Mouse (Mus musculus) intestine, embryonic 14.5 days (tissue): Measurements from ENCODE around the gene Aldh1a3. TPM values are rescaled to one million over a fixed set of nuclear protein-coding genes. Genes with fewer than 3 reads are reported as not detected.

ENCODE experiments used
- ATAC-seq: fragments of 200-750 bp; cut with Nextera tagmentation; replicated peaks from 2 replicates; pipeline ENCODE4 v1.8.0; 2017; ENCODE audit warnings: low read depth, moderate number of reproducible peaks, moderate TSS enrichment, moderate library complexity; ENCODE audit not compliant: low FRiP score, low TSS enrichment
- DNase-seq: peaks from one replicate; pipeline ENCODE4 v3.0.0-alpha.2; 2018; ENCODE audit warnings: low spot score
- H3K27ac ChIP-seq: fragments of 300-500 bp; sonication (generic); 2 replicates; pipeline ENCODE4 v1.5.1; 2014; ENCODE audit warnings: low read depth, mild to moderate bottlenecking, control low read depth
- H3K27me3 ChIP-seq: fragments of 300-500 bp; sonication (generic); replicated peaks from 2 replicates; pipeline ENCODE4 v1.6.1; 2014; ENCODE audit warnings: low read length, control low read depth; ENCODE audit not compliant: control insufficient read depth, insufficient read depth
- H3K36me3 ChIP-seq: fragments of 300-500 bp; sonication (generic); 2 replicates; pipeline ENCODE4 v1.6.1; 2014; ENCODE audit warnings: low read length, control low read depth; ENCODE audit not compliant: control insufficient read depth, insufficient read depth
- H3K4me1 ChIP-seq: fragments of 300-500 bp; sonication (generic); replicated peaks from 2 replicates; pipeline ENCODE4 v1.6.1; 2014; ENCODE audit warnings: low read length, control low read depth, mixed read lengths; ENCODE audit not compliant: control insufficient read depth, insufficient read depth
- H3K4me2 ChIP-seq: fragments of 300-500 bp; sonication (generic); 2 replicates; pipeline ENCODE4 v1.6.1; 2014; ENCODE audit warnings: low read length
- H3K4me3 ChIP-seq: fragments of 300-500 bp; sonication (generic); 2 replicates; pipeline ENCODE4 v1.5.1; 2014; ENCODE audit warnings: low read depth, low read length, control low read depth, mixed read lengths
- H3K9ac ChIP-seq: fragments of 300-500 bp; sonication (generic); 2 replicates; pipeline ENCODE4 v1.6.1; 2014; ENCODE audit warnings: mild to moderate bottlenecking, low read length
- H3K9me3 ChIP-seq: fragments of 300-500 bp; sonication (generic); 2 replicates; pipeline ENCODE4 v1.6.1; 2016; ENCODE audit warnings: low read length, control low read depth; ENCODE audit not compliant: control insufficient read depth
- WGBS: fragments of 180-500 bp; shearing (Covaris S2); extraction: QIAGEN DNeasy Blood & Tissue Kit; methylation state at CpG from one replicate; pipeline ENCODE4 v1.1.7; 2014; 5-methylcytosine and 5-hydroxymethylcytosine counted together
- polyA plus RNA-seq: library from polyadenylated mRNA; unstranded; fragments of >200 nt; fragmentation: Nextera tagmentation; extraction: Ambion mirVana; gene quantifications from 2 replicates; pipeline ENCODE4 v1.2.1, GENCODE M21; 2014

Aldh1a3 gene
- polyA plus RNA-seq, 1 experiment from 2014 or later, result 8.5 TPM

DNA sequence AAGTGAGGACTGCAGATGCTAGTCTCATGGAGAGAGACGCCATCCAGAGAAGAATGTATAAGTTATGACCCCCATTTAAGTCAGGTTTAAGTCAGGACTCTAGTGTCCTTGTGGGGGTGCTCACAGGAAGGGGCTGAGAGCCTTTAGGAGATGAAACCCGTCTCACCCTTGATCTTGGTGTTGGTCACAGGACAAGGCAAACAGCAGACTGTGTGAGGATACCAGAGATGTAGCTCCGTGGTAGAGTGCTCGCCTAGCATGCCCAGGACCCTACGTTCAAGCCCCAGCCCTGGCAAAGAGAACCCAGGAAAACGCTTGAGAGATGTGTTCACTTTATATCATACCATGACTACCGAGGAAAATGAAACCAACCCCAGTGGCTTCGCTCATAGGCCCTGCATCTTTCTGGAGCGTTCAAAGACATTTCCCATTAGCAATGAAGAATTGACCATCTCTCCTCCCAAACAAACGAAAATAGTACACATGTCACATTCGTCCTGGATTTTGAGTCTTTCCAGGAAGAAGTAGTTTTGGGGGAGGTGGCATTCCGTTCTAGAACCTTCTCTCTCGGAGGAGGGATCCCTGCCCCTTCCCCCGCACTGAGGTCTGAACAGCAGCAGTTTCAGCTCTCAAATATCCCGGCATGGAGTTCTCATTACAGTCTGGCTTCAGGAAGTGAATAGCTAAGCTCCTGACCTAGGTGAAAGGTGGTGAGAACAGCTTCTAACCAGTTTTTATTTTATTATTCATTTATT is 21.6 kb upstream of the Aldh1a3 start:
- Histone ChIP-seq H3K27me3 (no peaks in the 10 kb centered on the region), H3K4me3 (no peak overlapping the region), H3K9me3 (no peaks in the 10 kb centered on the region), H3K4me2 (no peak overlapping the region), H3K9ac (no peak overlapping the region), H3K27ac (no peak overlapping the region), H3K4me1 (peaks cover 10% of the 10 kb centered on the region), H3K36me3 (no peaks in the 10 kb centered on the region)
- ATAC-seq (no peak; the same call in 1 of the 2 replicates), DNase-seq (no peak)
- WGBS, result 63% methylated on average over 15 of the region's 15 CpGs

DNA sequence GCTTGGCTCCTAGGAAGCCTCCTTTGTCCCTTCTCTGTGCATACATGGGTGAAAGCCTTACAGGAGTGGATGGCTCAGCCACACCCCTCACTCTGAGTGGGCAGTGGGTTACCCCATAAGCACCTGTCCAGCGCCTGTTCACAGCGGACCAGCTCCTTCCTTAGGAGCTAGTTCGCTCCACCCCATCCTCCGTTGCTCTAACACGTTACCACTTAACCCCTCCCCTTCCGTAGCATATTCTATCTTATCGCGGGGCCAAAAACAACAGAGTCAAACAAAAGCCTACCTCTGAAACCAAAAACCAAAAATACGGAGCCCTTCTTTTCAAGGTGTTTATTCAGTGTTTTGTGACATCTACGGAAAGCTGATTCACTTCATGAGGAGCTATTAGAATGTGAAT is 21.0 kb upstream of the Aldh1a3 start:
- Histone ChIP-seq H3K4me1 (peaks cover 12% of the 10 kb centered on the region), H3K27me3 (no peaks in the 10 kb centered on the region), H3K27ac (no peak overlapping the region), H3K4me3 (no peak overlapping the region), H3K4me2 (no peak overlapping the region), H3K9ac (no peak overlapping the region), H3K36me3 (no peaks in the 10 kb centered on the region), H3K9me3 (no peaks in the 10 kb centered on the region)
- ATAC-seq (no peak), DNase-seq (no peak)
- WGBS, result 52% methylated on average over 10 of the region's 10 CpGs

DNA sequence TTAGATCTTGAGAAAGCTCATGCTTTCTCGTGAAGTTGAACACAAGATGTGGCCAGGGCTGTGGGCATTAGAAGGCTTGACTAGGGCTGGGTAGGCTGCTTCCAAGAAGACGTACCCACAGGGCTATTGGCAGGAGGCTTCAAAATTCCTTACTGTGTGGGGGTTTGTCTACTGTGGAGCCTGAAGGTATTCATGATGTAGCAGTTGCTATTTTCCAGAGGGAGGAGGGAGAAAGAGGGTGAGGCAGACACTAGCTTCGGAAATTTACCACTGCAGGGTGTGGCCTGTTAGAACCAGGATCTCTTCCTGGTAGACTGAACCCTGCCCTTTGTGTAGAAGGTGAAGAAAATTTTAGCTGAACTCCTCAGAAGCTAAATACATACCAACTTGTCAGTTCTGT is 19.5 kb upstream of the Aldh1a3 start:
- no peaks in the 10 kb centered on the region for H3K36me3 ChIP-seq
- H3K4me3 ChIP-seq, result no peak overlapping the region
- DNase-seq (no peak), ATAC-seq (no peak)
- H3K9ac ChIP-seq, result no peak overlapping the region
- H3K27ac ChIP-seq, result no peak overlapping the region
- no peaks in the 10 kb centered on the region for H3K9me3 ChIP-seq
- no peak overlapping the region for H3K4me2 ChIP-seq
- H3K27me3 ChIP-seq, result no peaks in the 10 kb centered on the region
- 70% methylated on average over 3 of the region's 3 CpGs for WGBS
- H3K4me1 ChIP-seq, result peaks cover 14% of the 10 kb centered on the region

DNA sequence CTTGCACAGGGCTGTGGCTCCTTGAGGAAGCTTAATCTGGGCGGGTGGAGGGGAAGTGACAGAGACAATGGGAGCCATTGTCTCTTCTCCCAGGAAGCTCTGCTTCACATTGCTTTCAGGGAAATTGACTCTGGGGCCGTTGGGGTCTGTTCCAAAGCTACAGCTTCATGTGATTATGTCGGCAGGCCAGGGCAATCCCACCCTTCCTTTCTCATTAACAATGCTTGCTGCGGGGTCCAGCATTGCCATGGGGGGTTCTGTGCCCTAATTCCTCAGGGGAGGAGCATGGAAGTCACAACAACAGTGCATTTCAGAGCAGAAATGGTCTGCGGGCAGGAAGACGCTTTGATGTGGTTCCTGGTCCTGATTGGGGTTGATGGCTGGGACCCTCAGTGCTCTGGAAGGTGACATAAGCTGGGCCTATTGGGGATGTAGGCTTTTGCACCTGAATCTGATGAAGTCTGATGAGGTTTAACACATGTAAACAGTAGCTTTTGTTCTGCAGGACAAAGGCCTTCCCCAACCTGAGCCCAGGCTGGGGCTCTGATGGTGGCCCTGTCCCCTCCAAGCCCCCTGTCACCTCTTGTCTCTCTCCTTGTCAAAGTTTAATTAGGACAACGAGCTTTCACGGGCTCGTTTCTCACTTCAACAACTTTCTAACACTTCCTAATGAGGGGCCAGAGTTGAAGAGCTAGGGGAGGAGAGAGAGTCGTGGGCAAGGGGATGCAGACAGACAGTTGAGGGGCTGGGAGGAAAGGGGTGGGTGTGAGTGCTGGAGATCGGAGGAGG is 18.0 kb upstream of the Aldh1a3 start:
- peaks cover 9% of the 10 kb centered on the region for H3K4me1 ChIP-seq
- DNase-seq (no peak), ATAC-seq (no peak)
- no peaks in the 10 kb centered on the region for H3K27me3 ChIP-seq
- no peak overlapping the region for H3K27ac ChIP-seq
- no peak overlapping the region for H3K9ac ChIP-seq
- no peak overlapping the region for H3K4me3 ChIP-seq
- H3K9me3 ChIP-seq, result no peaks in the 10 kb centered on the region
- no peak overlapping the region for H3K4me2 ChIP-seq
- H3K36me3 ChIP-seq, result no peaks in the 10 kb centered on the region
- 41% methylated on average over 11 of the region's 11 CpGs for WGBS

DNA sequence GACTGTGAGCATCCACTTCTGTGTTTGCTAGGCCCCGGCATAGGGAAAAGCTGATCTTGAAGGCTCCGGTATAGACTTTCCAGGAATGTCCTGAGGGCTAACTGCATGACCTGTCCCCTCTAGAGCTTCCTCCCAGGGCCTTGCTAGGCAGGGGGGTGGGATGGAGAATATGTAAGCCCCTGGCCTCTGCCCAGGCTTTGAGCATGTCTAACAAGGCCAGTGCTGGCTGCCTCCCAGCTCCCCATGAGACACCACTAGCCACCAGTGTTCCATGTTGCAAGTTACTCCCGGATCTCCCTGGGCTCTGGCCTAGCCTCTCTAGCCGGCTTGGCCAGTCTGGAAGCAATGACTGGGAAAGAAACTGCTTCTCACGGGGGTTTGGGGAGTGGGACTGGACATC is 17.4 kb upstream of the Aldh1a3 start:
- peaks cover 5% of the 10 kb centered on the region for H3K4me1 ChIP-seq
- no peaks in the 10 kb centered on the region for H3K9me3 ChIP-seq
- H3K36me3 ChIP-seq, result no peaks in the 10 kb centered on the region
- 73% methylated on average over 5 of the region's 5 CpGs for WGBS
- DNase-seq (no peak), ATAC-seq (no peak)
- H3K9ac ChIP-seq, result no peak overlapping the region
- H3K4me3 ChIP-seq, result no peak overlapping the region
- no peak overlapping the region for H3K27ac ChIP-seq
- H3K27me3 ChIP-seq, result no peaks in the 10 kb centered on the region
- H3K4me2 ChIP-seq, result no peak overlapping the region

DNA sequence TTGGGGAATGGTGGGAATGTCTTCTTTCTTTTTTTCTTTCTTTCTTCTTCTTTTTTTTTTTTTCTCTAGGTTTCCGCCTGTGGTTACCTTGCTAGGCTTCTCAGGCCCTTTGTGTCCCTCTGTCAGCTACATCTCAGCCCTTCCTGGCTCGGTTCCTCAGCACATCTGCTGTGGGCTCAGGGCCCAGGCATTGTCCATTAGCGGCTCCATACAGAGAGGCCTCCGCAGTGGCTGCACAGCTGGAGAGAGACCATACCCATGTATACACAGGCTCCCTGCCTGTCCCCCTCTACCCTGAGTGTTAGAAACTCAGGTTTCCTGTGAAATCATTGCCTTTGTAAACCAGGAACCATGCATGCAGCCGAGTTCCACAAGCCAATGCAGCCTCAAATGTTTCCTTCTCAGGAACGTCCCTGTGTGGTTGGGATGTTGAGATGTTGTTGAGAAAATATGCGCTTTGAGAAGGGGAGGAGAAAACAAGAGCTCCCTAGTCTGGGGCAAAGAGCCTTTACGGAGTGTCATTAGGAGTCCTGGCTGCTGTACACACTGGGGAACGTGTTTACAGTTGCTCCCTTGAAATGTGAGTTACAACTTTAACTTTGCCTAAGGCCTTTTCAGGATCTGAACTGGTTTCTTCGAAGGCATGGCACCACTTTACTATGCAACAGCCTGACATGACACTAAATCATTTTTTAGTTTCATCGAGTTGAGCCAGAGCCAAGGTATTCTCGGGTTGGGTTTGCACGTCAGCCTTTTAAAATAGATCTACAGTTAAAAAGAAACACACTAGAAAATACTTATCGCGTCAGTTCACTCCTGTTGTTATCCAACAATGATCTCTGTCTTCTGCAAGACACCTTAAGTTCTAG is 15.4 kb upstream of the Aldh1a3 start:
- Histone ChIP-seq H3K27me3 (no peaks in the 10 kb centered on the region), H3K36me3 (no peaks in the 10 kb centered on the region), H3K4me2 (no peak overlapping the region), H3K27ac (peak overlapping the region; percentile 92), H3K9ac (no peak overlapping the region), H3K9me3 (no peaks in the 10 kb centered on the region), H3K4me1 (peaks cover 4% of the 10 kb centered on the region), H3K4me3 (no peak overlapping the region)
- WGBS, result 41% methylated on average over 15 of the region's 15 CpGs
- DNase-seq (no peak), ATAC-seq (0 out of 2 replicates have a peak, but pooled peaks have one; percentile 32)

DNA sequence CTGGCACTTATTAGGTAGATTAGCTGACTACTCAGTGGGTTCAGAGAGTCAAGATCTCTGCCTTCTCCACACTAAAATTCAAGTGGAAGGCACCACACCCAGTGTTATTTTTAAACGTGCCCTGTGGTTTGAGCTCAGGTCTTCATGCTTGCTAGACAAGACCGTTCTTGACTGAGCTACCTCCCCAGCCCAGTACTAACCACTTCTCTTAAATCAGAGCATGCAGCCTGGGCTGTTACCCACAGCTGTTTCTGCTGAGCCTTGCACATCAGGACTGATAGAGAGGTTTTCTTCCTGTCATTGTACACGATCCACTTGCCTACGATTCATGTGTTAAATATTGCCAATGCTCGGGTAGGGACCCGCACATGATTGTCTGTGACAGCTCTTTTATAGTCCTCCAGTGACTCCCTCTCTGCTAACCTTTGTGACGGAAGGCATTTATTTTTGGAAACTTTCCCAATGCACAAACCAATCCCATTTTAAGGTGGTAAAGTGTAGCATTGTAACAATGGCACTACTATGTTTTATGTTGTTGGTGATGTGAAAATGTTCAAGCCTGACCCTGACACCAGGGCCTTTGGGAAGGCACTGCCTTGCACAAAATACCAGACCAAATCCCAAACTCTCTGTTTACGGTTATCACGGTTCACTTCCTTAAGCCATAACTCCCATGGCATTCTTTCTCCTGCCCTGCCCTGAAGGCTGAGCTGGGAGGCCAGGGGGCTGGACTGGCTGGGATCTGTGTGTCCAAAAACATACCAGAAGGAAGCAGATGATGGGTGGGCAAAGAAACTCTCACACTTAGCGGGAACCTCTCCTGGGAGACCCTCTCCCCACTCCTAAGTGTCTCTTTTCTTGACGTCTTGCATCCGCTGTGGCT is 11.7 kb upstream of the Aldh1a3 start:
- H3K4me3 ChIP-seq, result no peak overlapping the region
- H3K27ac ChIP-seq, result no peak overlapping the region
- no peak for ATAC-seq
- H3K4me1 ChIP-seq, result peaks cover 4% of the 10 kb centered on the region
- no peaks in the 10 kb centered on the region for H3K9me3 ChIP-seq
- no peak overlapping the region for H3K9ac ChIP-seq
- 54% methylated on average over 12 of the region's 12 CpGs for WGBS
- H3K36me3 ChIP-seq, result no peaks in the 10 kb centered on the region
- H3K4me2 ChIP-seq, result no peak overlapping the region
- DNase-seq, result no peak
- H3K27me3 ChIP-seq, result no peaks in the 10 kb centered on the region
